ENCODE assay signal across 26 mouse cellular contexts in the genomic region with DNA sequence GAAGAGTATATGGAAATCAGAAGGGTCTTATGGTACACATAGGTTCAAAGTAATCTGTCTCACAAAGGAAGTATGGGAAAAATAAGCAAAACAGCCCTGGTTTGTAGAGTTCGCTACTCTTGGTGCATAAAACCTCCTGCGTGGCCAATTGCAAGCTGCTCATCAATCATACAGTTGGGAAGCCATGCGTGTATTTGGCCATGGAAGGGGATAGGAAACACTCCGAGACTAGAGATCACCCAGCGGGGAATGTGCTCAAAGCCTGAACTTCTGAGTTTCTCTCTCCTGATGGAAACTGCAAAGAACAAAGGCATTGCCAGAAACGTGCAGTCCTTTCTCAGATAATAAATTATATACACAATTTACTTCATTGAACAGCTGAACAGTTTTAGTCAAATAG.
"Had no signal": no experiment of that assay in that cellular context is flagged by ENCODE, and none has a peak within 500 bp of the region (broad histone marks: within the 10 kb centered on the region; RNA-seq: fewer than 3 reads in every experiment).

No protein-coding gene starts in this region.

- H3K36me3 ChIP-seq: heart, embryonic 13.5 days; heart, embryonic 15.5 days; hindbrain, embryonic 12.5 days; kidney, embryonic 15.5 days; limb, embryonic 13.5 days; limb, embryonic 15.5 days; liver, embryonic 12.5 days had no signal

- H3K27ac ChIP-seq: heart, adult 2 months; heart, embryonic 13.5 days; heart, embryonic 15.5 days; hindbrain, embryonic 12.5 days; hindbrain, embryonic 14.5 days; kidney, embryonic 15.5 days; kidney, postnatal 0 days; limb, embryonic 13.5 days; limb, embryonic 15.5 days; liver, embryonic 12.5 days; liver, embryonic 14.5 days had no signal

- H3K4me1 ChIP-seq: heart, embryonic 13.5 days; heart, embryonic 15.5 days; hindbrain, embryonic 12.5 days; kidney, embryonic 15.5 days; limb, embryonic 13.5 days; limb, embryonic 15.5 days; liver, embryonic 12.5 days had no signal

- H3K9ac ChIP-seq: heart, embryonic 13.5 days; heart, embryonic 15.5 days; hindbrain, embryonic 12.5 days; hindbrain, embryonic 14.5 days; kidney, embryonic 15.5 days; limb, embryonic 13.5 days; limb, embryonic 15.5 days; liver, embryonic 12.5 days; liver, embryonic 14.5 days had no signal

- H3K27me3 ChIP-seq: heart, embryonic 13.5 days; heart, embryonic 15.5 days; hindbrain, embryonic 12.5 days; kidney, embryonic 15.5 days; limb, embryonic 13.5 days; limb, embryonic 15.5 days; liver, embryonic 12.5 days had no signal

- DNase-seq: gastrocnemius, postnatal 14 days; gastrocnemius, postnatal 36 days; heart, adult 11 months; heart, adult 2 months; heart, postnatal 14 days; heart, postnatal 36 days; kidney, adult 11 months; kidney, adult 2 months; kidney, adult 9 months; kidney, postnatal 14 days; kidney, postnatal 36 days; layer of hippocampus, adult 9-11 months; layer of hippocampus, postnatal 36 days had no signal

- H3K9me3 ChIP-seq: heart, embryonic 13.5 days; heart, embryonic 15.5 days; hindbrain, embryonic 12.5 days; kidney, embryonic 15.5 days; limb, embryonic 13.5 days; limb, embryonic 15.5 days; liver, embryonic 12.5 days had no signal

- ATAC-seq: hindbrain, embryonic 16.5 days; intestine, embryonic 16.5 days; liver, embryonic 12.5 days had no signal

- H3K4me3 ChIP-seq: heart, adult 2 months; heart, embryonic 13.5 days; heart, embryonic 15.5 days; hindbrain, embryonic 12.5 days; kidney, embryonic 15.5 days; limb, embryonic 13.5 days; limb, embryonic 15.5 days; liver, embryonic 12.5 days had no signal

- H3K4me2 ChIP-seq: heart, embryonic 11.5 days; heart, embryonic 13.5 days; heart, embryonic 15.5 days; hindbrain, embryonic 12.5 days; hindbrain, embryonic 14.5 days; kidney, embryonic 15.5 days; limb, embryonic 13.5 days; limb, embryonic 15.5 days; liver, embryonic 12.5 days had no signal
